Mouse (Mus musculus) left cerebral cortex, postnatal 14 days (tissue): Measurements from ENCODE around the gene Ehhadh. TPM values are rescaled to one million over a fixed set of nuclear protein-coding genes. Genes with fewer than 3 reads are reported as not detected.

Source experiments
- DNase-seq, 2 experiments: peaks; one replicate each; pipeline ENCODE4 v3.0.0; 2021 to 2022; ENCODE audit warnings: low spot score in 2 of 2, mixed read lengths in 1 of 2
- intact Hi-C: fragments of 180-260 bp; cut with DNase I; formaldehyde crosslinking; loops from one replicate; pipeline ENCODE4 v1.15.1; 2025
- long read RNA-seq, 2 experiments: library from polyadenylated mRNA; stranded (forward); transcript quantifications; one replicate each; pipeline ENCODE4 v2.0.0; 2021
- total RNA-seq, 2 experiments: library from RNA; stranded (reverse); gene quantifications; 2 replicates each; pipeline ENCODE4 v1.2.3; 2021

Ehhadh gene
- total RNA-seq = 1 to 10 TPM; 1.3 to 1.4 TPM
- long read RNA-seq, experiment 1, partial matches to known transcripts = 1 of 3 reads
- long read RNA-seq, experiment 1, other reads (novel, unspliced or antisense) = 0 of 3 reads
- long read RNA-seq, experiment 2, partial matches to known transcripts = 0 of 1 reads
- long read RNA-seq, experiment 2, other reads (novel, unspliced or antisense) = 0 of 1 reads

GRCm38 (mm10) chr16:21787516-21788353, at the start of gene Ehhadh:
Gene Ehhadh (minus strand): TSS chr16:21787807.
- intact Hi-C loops = no loop called here
- peak in 1 of 2 experiments; percentile 17 for DNase-seq

- peak; percentile 32 to 62 for DNase-seq
- intact Hi-C loops = loop anchor here (5.0 to 10.0 kb wide), 3 partner anchors 171 to 438 kb away; partner anchors contain the start of gene Senp2
These were observed 48.9 kb upstream of the Ehhadh start for GRCm38 (mm10) chr16:21836311-21837072.

GRCm38 (mm10) chr16:21835584-21835931, 48.0 kb upstream of the Ehhadh start:
- intact Hi-C loops = loop anchor here (5.0 to 10.0 kb wide), 3 partner anchors 172 to 439 kb away; partner anchors contain the start of gene Senp2
- DNase-seq = no peak

GRCm38 (mm10) chr16:21834866-21835583, 47.4 kb upstream of the Ehhadh start:
- no peak for DNase-seq
- intact Hi-C loops = loop anchor here (5.0 to 10.0 kb wide), 3 partner anchors 172 to 440 kb away; partner anchors contain the start of gene Senp2

- intact Hi-C loops = loop anchor here (10.0 kb wide), 2 partner anchors 291 to 441 kb away; no protein-coding TSS in a partner anchor
These were observed 46.4 kb upstream of the Ehhadh start for GRCm38 (mm10) chr16:21833970-21834369.

GRCm38 (mm10) chr16:21833469-21833868, 45.9 kb upstream of the Ehhadh start:
- DNase-seq = no peak
- intact Hi-C loops = loop anchor here (10.0 kb wide), 2 partner anchors 291 to 441 kb away; no protein-coding TSS in a partner anchor

More at GRCm38 (mm10) chr16:21833970-21834369, 46.4 kb upstream of the Ehhadh start:
- DNase-seq = no peak

GRCm38 (mm10) chr16:21831764-21832163, 44.2 kb upstream of the Ehhadh start:
- intact Hi-C loops = loop anchor here (10.0 kb wide), 2 partner anchors 293 to 443 kb away; no protein-coding TSS in a partner anchor
- DNase-seq = no peak

- intact Hi-C loops = loop anchor here (10.0 kb wide), 2 partner anchors 294 to 444 kb away; no protein-coding TSS in a partner anchor
- no peak for DNase-seq
These were observed 43.2 kb upstream of the Ehhadh start for GRCm38 (mm10) chr16:21830784-21831183.

- no peak for DNase-seq
- intact Hi-C loops = loop anchor here (10.0 kb wide), 2 partner anchors 295 to 445 kb away; no protein-coding TSS in a partner anchor
These were observed 42.1 kb upstream of the Ehhadh start for GRCm38 (mm10) chr16:21829711-21830110.

GRCm38 (mm10) chr16:21827581-21827980, 40.0 kb upstream of the Ehhadh start:
- intact Hi-C loops = no loop called here
- no peak for DNase-seq

- intact Hi-C loops = no loop called here
- DNase-seq = peak in 1 of 2 experiments; percentile 48
These were observed 39.5 kb upstream of the Ehhadh start for GRCm38 (mm10) chr16:21827153-21827552.

GRCm38 (mm10) chr16:21825612-21826031, 38.0 kb upstream of the Ehhadh start:
- intact Hi-C loops = no loop called here
- no peak for DNase-seq

- intact Hi-C loops = no loop called here
These were observed 31.0 kb upstream of the Ehhadh start for GRCm38 (mm10) chr16:21818629-21819028.

GRCm38 (mm10) chr16:21818132-21818531, 30.5 kb upstream of the Ehhadh start:
- intact Hi-C loops = no loop called here
- DNase-seq = no peak

More at GRCm38 (mm10) chr16:21818629-21819028, 31.0 kb upstream of the Ehhadh start:
- no peak for DNase-seq

GRCm38 (mm10) chr16:21815669-21816010, 28.0 kb upstream of the Ehhadh start:
- intact Hi-C loops = no loop called here

GRCm38 (mm10) chr16:21814861-21815668, 27.5 kb upstream of the Ehhadh start:
- intact Hi-C loops = loop anchor here (5.0 kb wide), 1 partner anchor 43 kb away; no protein-coding TSS in a partner anchor
- DNase-seq = peak; percentile 76 to 87

More at GRCm38 (mm10) chr16:21815669-21816010, 28.0 kb upstream of the Ehhadh start:
- DNase-seq = no peak

- no peak for DNase-seq
- intact Hi-C loops = loop anchor here (5.0 kb wide), 1 partner anchor 41 kb away; no protein-coding TSS in a partner anchor
These were observed 25.7 kb upstream of the Ehhadh start for GRCm38 (mm10) chr16:21813164-21813834.
